Mouse (Mus musculus) lung, embryonic 14.5 days (tissue): ENCODE measurements around the gene Zfr. TPM values are rescaled to one million over a fixed set of nuclear protein-coding genes. Genes with fewer than 3 reads are reported as not detected.

ENCODE experiments used
- ATAC-seq: fragments of 200-750 bp; cut with Nextera tagmentation; 2 replicates; pipeline ENCODE4 v1.8.0; 2017; ENCODE audit warnings: mild to moderate bottlenecking, moderate TSS enrichment, moderate library complexity; ENCODE audit not compliant: insufficient read depth
- DNase-seq: peaks from one replicate; pipeline ENCODE4 v3.0.0-alpha.2; 2015
- H3K27ac ChIP-seq: fragments of 300-500 bp; sonication (generic); 2 replicates; pipeline ENCODE4 v1.5.1; 2014; ENCODE audit warnings: low read depth, mild to moderate bottlenecking, moderate library complexity
- H3K27me3 ChIP-seq: fragments of 300-500 bp; sonication (generic); 2 replicates; pipeline ENCODE4 v1.6.1; 2014; ENCODE audit warnings: low read length, control low read depth; ENCODE audit not compliant: insufficient read depth
- H3K36me3 ChIP-seq: fragments of 300-500 bp; sonication (generic); 2 replicates; pipeline ENCODE4 v1.6.1; 2014; ENCODE audit warnings: control low read depth; ENCODE audit not compliant: insufficient read depth
- H3K4me1 ChIP-seq: fragments of 300-500 bp; sonication (generic); 2 replicates; pipeline ENCODE4 v1.6.1; 2014; ENCODE audit warnings: antibody characterized with exemption, control low read depth; ENCODE audit not compliant: insufficient read depth
- H3K4me2 ChIP-seq: fragments of 300-500 bp; sonication (generic); 2 replicates; pipeline ENCODE4 v1.6.1; 2014; ENCODE audit warnings: mild to moderate bottlenecking
- H3K4me3 ChIP-seq: fragments of 300-500 bp; sonication (generic); 2 replicates; pipeline ENCODE4 v1.5.1; 2014; ENCODE audit warnings: low read depth, low read length
- H3K9ac ChIP-seq: fragments of 300-500 bp; sonication (generic); 2 replicates; pipeline ENCODE4 v1.6.1; 2014
- H3K9me3 ChIP-seq: fragments of 300-500 bp; sonication (generic); 2 replicates; pipeline ENCODE4 v1.6.1; 2016; ENCODE audit warnings: low read depth, low read length, control low read depth
- CTCF ChIP-seq: IDR thresholded peaks from 2 replicates; pipeline ENCODE4 v1.5.1; 2016; ENCODE audit warnings: antibody characterized with exemption, low read depth
- WGBS: fragments of 180-500 bp; shearing (Covaris S2); extraction: QIAGEN DNeasy Blood & Tissue Kit; methylation state at CpG from one replicate; pipeline ENCODE4 v1.1.7; 2014; 5-methylcytosine and 5-hydroxymethylcytosine counted together
- polyA plus RNA-seq: library from polyadenylated mRNA; unstranded; fragments of >200 nt; fragmentation: Nextera tagmentation; extraction: Ambion mirVana; gene quantifications from 2 replicates; pipeline ENCODE4 v1.2.1, GENCODE M21; 2014

Zfr gene
- 148 and 158 TPM in 2 replicates for polyA plus RNA-seq

GRCm38 (mm10) chr15:12117242-12118092 is at the start of gene Zfr:
Gene Zfr (plus strand): TSS chr15:12117831.
- Histone ChIP-seq H3K27ac (peak within 1 kb of the TSS; percentile 96), H3K36me3 (peaks cover 6% of the 10 kb centered on the region), H3K4me1 (no peaks in the 10 kb centered on the region), H3K4me2 (peak within 1 kb of the TSS; percentile 80), H3K27me3 (no peaks in the 10 kb centered on the region), H3K9ac (peak within 1 kb of the TSS; percentile 99), H3K9me3 (no peaks in the 10 kb centered on the region), H3K4me3 (peak within 1 kb of the TSS; percentile 99)
- TF ChIP-seq CTCF = peak; percentile 49
- peak; percentile 93 for ATAC-seq
- under 1% methylated on average over 59 of the region's 59 CpGs for WGBS
- DNase-seq = peak; percentile 95

GRCm38 (mm10) chr15:12067971-12068370 is 49.7 kb upstream of the Zfr start:
- Histone ChIP-seq H3K9me3 (no peaks in the 10 kb centered on the region; the same call in 1 of the 2 replicates), H3K4me2 (peak overlapping the region; percentile 7; the same call in 1 of the 2 replicates), H3K4me1 (peaks cover 15% of the 10 kb centered on the region), H3K9ac (no peak overlapping the region), H3K27me3 (no peaks in the 10 kb centered on the region), H3K27ac (peak overlapping the region; percentile 90), H3K36me3 (no peaks in the 10 kb centered on the region), H3K4me3 (no peak overlapping the region)
- peak; percentile 30; the same call in 1 of the 2 replicates for ATAC-seq
- peak; percentile 74 for DNase-seq
- no peak for TF ChIP-seq CTCF
- WGBS = 21% methylated on average over 2 of the region's 2 CpGs

- DNase-seq (peak; percentile 73), ATAC-seq (peak; percentile 80)
- whole genome bisulfite sequencing = 37% methylated on average over 9 of the region's 9 CpGs
- no peak overlapping the region for H3K4me3 ChIP-seq
- no peaks in the 10 kb centered on the region for H3K36me3 ChIP-seq
- H3K27me3 ChIP-seq = no peaks in the 10 kb centered on the region
- peak overlapping the region; percentile 90 for H3K27ac ChIP-seq
- H3K4me2 ChIP-seq = peak overlapping the region; percentile 7; the same call in 1 of the 2 replicates
- no peak overlapping the region for H3K9ac ChIP-seq
- H3K9me3 ChIP-seq = no peaks in the 10 kb centered on the region; the same call in 1 of the 2 replicates
- peaks cover 15% of the 10 kb centered on the region for H3K4me1 ChIP-seq
- no peak for TF ChIP-seq CTCF
Observed at GRCm38 (mm10) chr15:12068395-12069218, 49.0 kb upstream of the Zfr start.

GRCm38 (mm10) chr15:12072709-12073336 is 44.8 kb upstream of the Zfr start:
- H3K9me3 ChIP-seq = no peaks in the 10 kb centered on the region; the same call in 1 of the 2 replicates
- H3K4me3 ChIP-seq = no peak overlapping the region
- H3K36me3 ChIP-seq = no peaks in the 10 kb centered on the region
- 86% methylated on average over 7 of the region's 7 CpGs for WGBS
- H3K4me2 ChIP-seq = no peak overlapping the region
- DNase-seq (no peak), ATAC-seq (no peak)
- H3K27me3 ChIP-seq = no peaks in the 10 kb centered on the region
- no peak overlapping the region for H3K27ac ChIP-seq
- H3K4me1 ChIP-seq = 0 out of 2 replicates have a peak, but pooled peaks cover 6% of the 10 kb centered on the region
- no peak for TF ChIP-seq CTCF
- H3K9ac ChIP-seq = no peak overlapping the region

GRCm38 (mm10) chr15:12074426-12074825 is 43.2 kb upstream of the Zfr start:
- no peaks in the 10 kb centered on the region for H3K36me3 ChIP-seq
- H3K4me3 ChIP-seq = no peak overlapping the region
- 0 out of 2 replicates have a peak, but pooled peaks cover 1% of the 10 kb centered on the region for H3K4me1 ChIP-seq
- DNase-seq = no peak
- no peak overlapping the region for H3K9ac ChIP-seq
- H3K9me3 ChIP-seq = no peaks in the 10 kb centered on the region; the same call in 1 of the 2 replicates
- no peaks in the 10 kb centered on the region for H3K27me3 ChIP-seq
- H3K4me2 ChIP-seq = no peak overlapping the region
- no peak for TF ChIP-seq CTCF
- 87% methylated on average over 6 of the region's 6 CpGs for WGBS
- no peak overlapping the region for H3K27ac ChIP-seq
- no peak for ATAC-seq

GRCm38 (mm10) chr15:12082344-12082743 is 35.3 kb upstream of the Zfr start:
- ATAC-seq = no peak
- H3K27ac ChIP-seq = no peak overlapping the region
- H3K4me2 ChIP-seq = no peak overlapping the region
- H3K27me3 ChIP-seq = no peaks in the 10 kb centered on the region
- H3K9me3 ChIP-seq = no peaks in the 10 kb centered on the region
- H3K4me3 ChIP-seq = no peak overlapping the region
- no peak for DNase-seq
- WGBS = 86% methylated on average over 13 of the region's 13 CpGs
- TF ChIP-seq CTCF = no peak
- H3K36me3 ChIP-seq = no peaks in the 10 kb centered on the region
- no peaks in the 10 kb centered on the region for H3K4me1 ChIP-seq
- H3K9ac ChIP-seq = no peak overlapping the region
